Mouse (Mus musculus) left cerebral cortex, adult 18-20 months (tissue): ENCODE measurements around the gene Nudt13. TPM values are rescaled to one million over a fixed set of nuclear protein-coding genes. Genes with fewer than 3 reads are reported as not detected.
"Not testable (repeated sequence)": the region's sequence is repeated elsewhere in the genome, so short reads cannot be mapped to it uniquely, and the experiment has no call there.

Experiments
- DNase-seq, 2 experiments: peaks; one replicate each; pipeline ENCODE4 v3.0.0; 2021 to 2022; ENCODE audit warnings: low spot score in 2 of 2, mixed read lengths in 1 of 2
- long read RNA-seq, 2 experiments: library from polyadenylated mRNA; stranded (forward); transcript quantifications; one replicate each; pipeline ENCODE4 v2.0.0; 2021
- total RNA-seq, 2 experiments: library from RNA; stranded (reverse); gene quantifications; 2 replicates each; pipeline ENCODE4 v1.2.3; 2021

The Nudt13 gene
- total RNA-seq, result 10 to 100 TPM; 18.4 to 23.4 TPM
- long read RNA-seq, experiment 1, partial matches to known transcripts, result 0 of 14 reads
- long read RNA-seq, experiment 1, other reads (novel, unspliced or antisense), result 13 of 14 reads
- long read RNA-seq, experiment 2, partial matches to known transcripts, result 2 of 9 reads
- long read RNA-seq, experiment 2, other reads (novel, unspliced or antisense), result 6 of 9 reads

GRCm38 (mm10) chr14:20294117-20294892 lies at the start of gene Nudt13:
Nudt13 (plus strand) TSS chr14:20294697.
- DNase-seq, result peak; percentile 83 to 84

- DNase-seq, result no peak
Observed at GRCm38 (mm10) chr14:20245318-20245717, 49.2 kb upstream of the Nudt13 start.

DNA sequence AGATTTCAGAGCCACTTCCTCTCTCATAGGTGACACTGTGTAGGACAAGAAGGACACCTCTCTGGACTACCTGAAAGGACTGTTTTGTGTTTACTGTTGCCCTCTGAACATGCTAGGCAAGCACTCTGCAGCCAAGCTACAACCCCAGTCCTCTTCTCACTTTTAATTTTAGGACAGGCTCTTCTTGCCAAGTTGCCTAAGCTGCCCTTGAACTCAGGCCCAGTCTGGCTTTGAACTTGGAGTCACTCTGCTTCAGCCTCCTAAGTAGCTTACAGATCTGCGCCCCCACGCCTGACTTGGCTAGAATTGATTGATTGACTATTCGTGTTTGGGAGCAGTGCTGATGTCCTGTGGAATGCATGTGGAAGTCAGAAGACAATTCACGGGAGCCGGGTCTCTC lies 48.6 kb upstream of the Nudt13 start:
- no peak for DNase-seq

GRCm38 (mm10) chr14:20246811-20247266 lies 47.7 kb upstream of the Nudt13 start:
- no peak for DNase-seq

- DNase-seq, result no peak
Observed at GRCm38 (mm10) chr14:20248001-20248400, 46.5 kb upstream of the Nudt13 start.

GRCm38 (mm10) chr14:20250237-20251171 lies 44.0 kb upstream of the Nudt13 start:
- DNase-seq, result peak; percentile 26 to 35

- DNase-seq, result peak; percentile 81 to 88
Observed at GRCm38 (mm10) chr14:20258185-20259113, 36.0 kb upstream of the Nudt13 start.

DNA sequence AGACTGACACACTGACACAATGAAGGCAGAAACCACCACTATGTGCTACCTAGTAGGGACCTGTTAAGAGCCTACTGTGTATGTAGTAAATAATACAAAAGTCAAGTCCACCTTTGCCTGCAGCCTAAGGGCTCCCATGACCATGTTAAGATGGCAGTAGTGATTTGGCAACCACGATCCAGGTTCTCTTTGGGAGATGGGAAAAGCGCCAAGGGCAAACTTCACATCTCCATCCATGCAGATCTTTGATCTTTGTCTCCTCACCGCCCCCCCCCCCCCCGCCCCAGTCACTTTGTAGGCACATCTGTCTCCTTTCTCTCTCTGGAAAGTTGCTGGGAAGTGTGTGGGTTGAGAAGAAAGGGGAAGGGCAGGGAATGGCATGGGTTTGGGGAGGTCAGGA lies 32.2 kb upstream of the Nudt13 start:
- DNase-seq, result no peak

DNA sequence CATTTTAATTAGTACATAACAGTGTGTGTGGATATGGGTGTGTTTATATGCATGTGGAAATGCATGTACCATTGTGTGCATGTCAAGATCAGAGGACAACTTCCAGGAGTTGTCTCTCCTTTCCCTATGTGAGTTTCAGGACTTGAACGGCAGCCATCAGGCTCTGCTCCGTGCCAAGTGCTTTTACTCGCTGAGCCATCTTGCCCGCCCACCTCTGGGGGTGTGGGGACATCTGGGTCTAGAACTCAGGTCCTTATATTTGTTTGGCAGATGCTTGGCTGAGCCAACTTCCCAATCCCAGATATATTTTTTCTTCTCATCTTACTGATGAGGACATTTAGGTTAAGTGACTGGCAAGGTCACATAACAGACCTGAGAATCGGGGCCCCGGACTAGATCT lies 26.1 kb upstream of the Nudt13 start:
- peak; percentile 46 to 58 for DNase-seq

DNA sequence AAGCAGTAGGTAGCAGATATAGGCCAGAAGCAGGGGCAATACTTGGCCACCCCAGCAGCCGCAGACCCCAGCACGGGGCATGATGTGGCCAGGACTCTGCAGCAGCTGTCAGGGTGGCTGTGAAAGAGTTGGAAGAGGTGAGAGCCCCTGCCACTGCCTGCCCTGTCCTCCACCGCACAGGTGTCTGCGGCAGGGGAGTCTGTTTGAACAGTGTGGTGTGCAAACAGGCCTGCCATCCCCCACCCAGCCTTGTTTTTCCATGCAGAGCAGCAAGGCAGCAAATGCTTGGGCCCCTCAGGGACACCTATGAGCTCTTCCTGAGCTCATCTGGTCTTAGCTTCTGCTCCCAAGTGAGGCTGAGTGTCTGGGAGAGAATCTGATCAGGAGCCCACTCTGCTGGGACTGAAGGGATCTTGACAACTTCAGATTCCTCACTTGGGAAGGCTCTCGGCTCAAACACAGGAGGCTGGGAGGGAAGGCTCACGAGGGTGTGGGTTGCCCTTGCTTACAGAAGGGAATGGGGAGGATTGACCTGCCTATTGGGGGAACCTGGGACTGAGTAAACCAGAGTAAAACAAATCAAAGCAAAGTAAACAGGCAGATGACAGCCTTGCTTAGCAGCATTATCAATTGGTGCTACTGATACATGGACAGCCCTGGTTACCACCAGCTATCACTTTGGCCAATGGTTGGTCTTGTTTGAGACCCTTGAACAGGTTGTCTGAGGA lies 25.3 kb upstream of the Nudt13 start, which contains the start of gene Kcnk16:
Gene Kcnk16, minus strand, starts transcription at position 118 of the 728 bp plus-strand sequence.
- DNase-seq, result no peak

DNA sequence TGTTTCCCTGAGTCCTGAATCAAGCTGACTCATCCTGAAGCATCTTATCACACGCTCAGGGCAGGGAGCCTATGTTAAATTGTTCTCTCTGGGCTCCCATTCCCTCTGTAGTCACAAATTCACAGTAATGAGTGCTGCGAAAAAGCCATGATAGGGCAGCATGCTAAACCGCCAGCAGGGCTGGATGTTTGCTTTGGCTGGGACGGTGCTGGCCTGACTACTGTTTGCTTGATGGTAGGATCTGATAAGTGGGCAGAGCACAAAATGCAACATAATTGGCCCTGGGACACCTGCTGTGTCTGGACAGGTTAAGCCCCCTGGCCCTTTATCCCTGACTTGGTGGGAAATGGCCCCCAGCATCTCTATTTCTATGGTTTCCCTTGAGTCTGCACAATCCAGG lies 3.1 kb upstream of the Nudt13 start:
- no peak for DNase-seq

- no peak for DNase-seq
Observed at GRCm38 (mm10) chr14:20294947-20295346, 450 bp downstream of the Nudt13 start.

GRCm38 (mm10) chr14:20297616-20298015 lies 3.1 kb downstream of the Nudt13 start:
- DNase-seq, result no peak

DNA sequence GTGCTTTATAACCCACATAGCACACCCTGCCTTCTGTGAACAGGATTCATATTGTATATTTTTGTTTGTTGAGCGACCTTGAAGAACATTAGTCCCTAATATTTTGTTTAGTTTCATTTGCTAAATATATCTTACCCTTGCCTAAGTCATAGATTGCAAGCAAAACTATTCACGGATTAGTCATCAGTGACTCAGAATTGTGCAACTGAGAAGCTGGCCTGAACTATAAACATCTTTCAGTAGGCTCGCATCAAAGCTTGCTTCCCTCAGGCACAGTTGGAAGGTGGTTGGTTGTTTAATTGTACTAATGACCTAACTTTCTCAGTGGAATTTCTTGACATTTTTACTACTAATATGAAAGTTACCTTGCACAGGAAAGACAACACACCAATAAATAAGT lies 3.6 kb downstream of the Nudt13 start:
- DNase-seq, result no peak

GRCm38 (mm10) chr14:20305085-20305484 lies 10.6 kb downstream of the Nudt13 start:
- DNase-seq, result not testable (repeated sequence)

- no peak for DNase-seq
Observed at GRCm38 (mm10) chr14:20315137-20315536, 20.6 kb downstream of the Nudt13 start.

- peak; percentile 27 to 58 for DNase-seq
Observed at GRCm38 (mm10) chr14:20319420-20319819, 24.9 kb downstream of the Nudt13 start.

- peak; percentile 20 to 21 for DNase-seq
Observed at GRCm38 (mm10) chr14:20324196-20324595, 29.7 kb downstream of the Nudt13 start.

DNA sequence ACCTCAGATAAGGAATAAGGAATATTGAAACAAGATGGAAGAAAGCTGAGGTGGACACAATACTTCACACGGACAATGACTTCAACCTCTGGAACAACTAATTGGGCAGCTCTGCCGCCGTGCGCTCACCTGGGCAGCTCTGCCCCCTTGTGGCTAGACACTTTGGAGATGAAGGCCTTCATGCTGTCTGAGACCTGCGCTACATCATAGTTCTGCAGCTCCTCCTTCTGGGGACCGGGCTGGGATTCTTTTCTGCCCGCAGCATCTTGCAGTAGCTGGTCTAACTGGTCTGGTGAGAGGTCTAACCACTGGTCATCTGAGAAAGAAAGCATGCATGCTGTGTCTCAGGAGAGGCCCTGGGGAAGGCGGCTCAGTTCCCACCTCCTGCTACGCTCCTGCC lies 34.0 kb downstream of the Nudt13 start:
- no peak for DNase-seq

DNA sequence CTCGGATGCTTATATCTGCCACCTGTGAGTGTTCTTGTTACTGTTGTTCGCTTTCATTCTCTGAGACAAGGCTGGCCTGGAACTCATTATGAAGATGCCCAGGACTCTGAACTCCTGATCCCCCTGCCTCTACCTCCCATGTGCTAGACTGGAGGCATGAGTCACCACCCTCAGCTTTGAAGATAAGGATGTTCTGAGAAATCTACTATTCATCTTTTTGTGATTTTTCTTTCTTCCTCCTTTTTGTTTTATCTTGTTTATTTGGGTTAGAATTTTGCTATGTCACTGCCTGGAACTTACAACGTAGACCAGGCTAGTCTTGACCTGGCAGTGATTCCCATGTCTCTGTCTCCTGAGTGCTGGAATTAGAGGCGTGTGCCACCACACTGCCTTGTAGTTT lies 36.8 kb downstream of the Nudt13 start:
- no peak for DNase-seq
